Mouse (Mus musculus): ENCODE data around the gene Gm3952. TPM values are rescaled to one million over a fixed set of nuclear protein-coding genes. Genes with fewer than 3 reads are reported as not detected.

The Gm3952 gene
- polyA plus RNA-seq (2016; fragmentation: Nextera tagmentation; extraction: Ambion mirVana) = not detected in 2 replicates

DNA sequence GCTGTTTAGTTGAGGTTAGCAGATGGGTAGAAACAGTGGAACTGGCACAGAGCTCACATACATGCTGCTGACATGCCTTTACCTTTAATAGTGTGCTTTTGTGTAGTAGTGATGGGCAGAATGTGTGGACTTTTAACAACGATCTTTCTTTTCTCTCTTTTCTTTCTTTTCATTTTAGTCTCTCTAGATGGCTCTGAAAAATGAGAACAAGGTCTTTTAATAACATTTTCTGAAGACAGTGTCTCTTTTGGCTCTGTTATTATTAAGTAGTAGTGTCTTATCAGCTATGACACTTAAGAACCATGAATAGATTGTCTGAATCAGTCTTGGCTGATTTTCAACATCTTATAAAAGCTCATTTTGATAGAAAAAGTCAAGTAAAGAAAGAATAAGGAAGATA is at the start of gene Gm3952:
Gene Gm3952, minus strand, starts transcription at position 101 of the 400 bp plus-strand sequence.
- no peak for ATAC-seq (ENCODE audit: low FRiP score, low read depth)
- H3K27me3 ChIP-seq = no peaks in the 10 kb centered on the region
- no peaks in the 10 kb centered on the region for H3K4me1 ChIP-seq
- no peak within 1 kb of the TSS for H3K4me2 ChIP-seq (replicated peaks)
- H3K36me3 ChIP-seq = no peaks in the 10 kb centered on the region
- no peak within 1 kb of the TSS for H3K9ac ChIP-seq (replicated peaks)
- 90% methylated on average over 1 of the region's 1 CpGs for WGBS
- H3K27ac ChIP-seq (replicated peaks) = no peak within 1 kb of the TSS
- H3K4me3 ChIP-seq = no peak within 1 kb of the TSS
- H3K9me3 ChIP-seq = no peaks in the 10 kb centered on the region

DNA sequence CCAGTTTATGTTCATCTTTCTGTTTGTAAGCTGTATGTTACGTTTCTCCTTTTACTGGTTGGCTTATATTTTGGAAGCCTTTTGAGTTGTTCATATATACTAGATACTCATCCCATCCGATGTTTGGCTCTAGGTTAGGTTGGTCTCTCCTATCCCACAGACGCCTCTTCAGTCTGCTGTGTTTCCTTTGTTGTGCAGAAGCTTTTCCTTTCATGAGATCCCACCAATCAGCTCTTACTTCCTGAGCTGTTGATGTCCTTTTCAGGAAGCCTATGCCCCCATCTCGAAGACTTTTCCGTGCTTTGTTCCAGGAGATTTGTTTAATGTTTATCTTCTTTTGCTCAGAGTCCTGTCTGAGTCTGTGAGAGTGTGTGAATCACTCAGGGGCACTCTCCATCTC is 45.3 kb upstream of the Gm3952 start:
- WGBS = 62% methylated on average over 5 of the region's 5 CpGs
- H3K27me3 ChIP-seq = no peaks in the 10 kb centered on the region
- ATAC-seq (ENCODE audit: low FRiP score, low read depth) = no peak
- no peaks in the 10 kb centered on the region for H3K9me3 ChIP-seq
- H3K9ac ChIP-seq (replicated peaks) = no peak overlapping the region
- no peak overlapping the region for H3K27ac ChIP-seq (replicated peaks)
- H3K4me1 ChIP-seq = no peaks in the 10 kb centered on the region
- no peak overlapping the region for H3K4me2 ChIP-seq (replicated peaks)
- no peak overlapping the region for H3K4me3 ChIP-seq
- no peaks in the 10 kb centered on the region for H3K36me3 ChIP-seq

DNA sequence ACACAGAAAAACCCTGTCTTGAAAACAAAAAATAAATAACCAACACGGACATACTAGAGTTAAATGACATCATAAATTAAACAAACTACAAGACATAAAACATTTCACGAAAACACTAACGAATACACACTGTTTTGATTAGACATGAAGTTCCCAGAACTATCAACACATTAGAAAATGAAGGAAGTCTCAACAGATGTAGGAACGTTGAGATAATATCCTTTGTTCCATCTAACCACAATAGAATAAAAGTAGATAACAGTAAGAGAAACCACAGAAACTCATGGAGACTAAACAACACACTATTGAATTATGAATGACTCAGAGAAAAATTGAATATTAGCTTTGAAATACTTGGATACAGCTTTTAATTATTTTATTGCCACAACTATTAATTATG is 14.0 kb upstream of the Gm3952 start:
- no peak for ATAC-seq (ENCODE audit: low FRiP score, low read depth)
- WGBS = 85% methylated on average over 4 of the region's 4 CpGs

DNA sequence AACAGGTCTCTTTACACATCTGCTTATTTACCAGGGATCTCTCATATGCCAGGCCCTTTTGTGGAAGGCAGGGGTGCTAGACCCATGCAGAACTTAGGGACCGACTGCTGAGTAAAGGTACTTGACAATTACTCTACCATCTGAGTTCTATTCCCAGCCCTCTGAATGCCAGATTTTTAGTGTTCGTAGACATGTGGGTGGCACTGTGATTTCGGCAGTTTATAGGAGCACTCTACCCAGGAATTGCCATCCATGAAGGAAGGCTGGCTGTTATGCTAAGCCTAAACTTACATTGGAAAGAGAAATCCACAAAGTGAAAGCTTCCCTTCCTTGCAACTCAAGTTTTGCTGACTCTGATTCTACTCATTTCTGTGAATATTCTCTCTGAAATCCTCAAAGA is 62.8 kb downstream of the Gm3952 start:
- H3K27me3 ChIP-seq = no peaks in the 10 kb centered on the region
- H3K9ac ChIP-seq (replicated peaks) = no peak overlapping the region
- no peak overlapping the region for H3K27ac ChIP-seq (replicated peaks)
- ATAC-seq (ENCODE audit: low FRiP score, low read depth) = no peak
- no peak overlapping the region for H3K4me3 ChIP-seq
- WGBS = 95% methylated on average over 3 of the region's 3 CpGs
- H3K9me3 ChIP-seq = no peaks in the 10 kb centered on the region
- H3K4me2 ChIP-seq (replicated peaks) = no peak overlapping the region
- H3K4me1 ChIP-seq = peaks cover 13% of the 10 kb centered on the region; the same call in 1 of the 2 replicates
- H3K36me3 ChIP-seq = peaks cover 50% of the 10 kb centered on the region

More for the DNA sequence above, 14.0 kb upstream of the Gm3952 start:
- Histone ChIP-seq H3K27me3 (no peaks in the 10 kb centered on the region), H3K9me3 (no peaks in the 10 kb centered on the region), H3K4me2 (replicated peaks) (no peak overlapping the region), H3K9ac (replicated peaks) (no peak overlapping the region), H3K27ac (replicated peaks) (no peak overlapping the region), H3K36me3 (no peaks in the 10 kb centered on the region), H3K4me1 (no peaks in the 10 kb centered on the region), H3K4me3 (no peak overlapping the region)

DNA sequence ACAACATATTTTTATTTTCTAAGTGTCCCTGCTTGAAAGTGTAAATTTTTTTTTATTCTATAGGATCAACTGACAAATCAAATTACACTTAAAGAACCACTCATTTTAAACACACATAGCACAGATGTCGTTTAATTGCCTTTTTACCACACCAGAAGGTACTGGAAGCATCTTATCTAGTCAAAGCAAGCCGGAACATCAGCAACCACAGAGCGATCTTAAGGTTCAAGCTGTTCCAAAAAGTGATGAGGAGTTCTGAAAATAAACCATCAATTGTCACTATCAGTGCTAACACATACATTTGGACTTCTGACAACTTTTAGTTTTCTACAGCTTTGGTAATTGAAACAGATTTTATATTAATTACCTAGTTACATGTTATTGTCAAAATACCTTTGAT is 64.4 kb downstream of the Gm3952 start:
- 97% methylated on average over 3 of the region's 3 CpGs for WGBS
- Histone ChIP-seq H3K36me3 (peaks cover 50% of the 10 kb centered on the region), H3K9me3 (no peaks in the 10 kb centered on the region)

DNA sequence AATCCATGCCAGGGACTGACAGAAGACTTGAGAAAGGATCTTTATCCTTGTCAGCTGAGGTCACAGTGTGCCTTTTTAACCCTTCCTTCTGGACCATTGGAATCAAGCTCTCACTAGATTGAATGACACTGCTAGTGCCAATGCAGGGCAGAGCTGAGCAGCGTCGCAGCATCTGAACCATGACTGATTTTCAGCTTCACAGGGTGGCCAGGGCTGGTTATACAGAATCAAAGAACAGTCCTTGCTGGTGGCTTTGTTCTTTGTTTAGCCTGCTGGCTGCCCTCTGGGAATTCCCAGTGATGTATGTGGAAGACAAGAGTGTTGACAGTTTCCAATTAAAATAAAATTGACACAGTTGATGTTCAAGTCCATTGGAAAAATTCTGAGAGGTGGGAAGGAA is 66.2 kb downstream of the Gm3952 start:
- Histone ChIP-seq H3K4me3 (no peak overlapping the region), H3K36me3 (peaks cover 44% of the 10 kb centered on the region), H3K4me2 (replicated peaks) (no peak overlapping the region), H3K4me1 (peaks cover 13% of the 10 kb centered on the region; the same call in 1 of the 2 replicates), H3K27me3 (no peaks in the 10 kb centered on the region), H3K27ac (replicated peaks) (peak overlapping the region; percentile 70), H3K9ac (replicated peaks) (no peak overlapping the region), H3K9me3 (no peaks in the 10 kb centered on the region)
- 18% methylated on average over 2 of the region's 2 CpGs for WGBS
- ATAC-seq (ENCODE audit: low FRiP score, low read depth) = peak; percentile 91

More for the DNA sequence above, 64.4 kb downstream of the Gm3952 start:
- no peak overlapping the region for H3K4me2 ChIP-seq (replicated peaks)
- H3K4me1 ChIP-seq = peaks cover 13% of the 10 kb centered on the region; the same call in 1 of the 2 replicates
- no peak overlapping the region for H3K4me3 ChIP-seq
- no peak overlapping the region for H3K27ac ChIP-seq (replicated peaks)
- ATAC-seq (ENCODE audit: low FRiP score, low read depth) = no peak
- no peaks in the 10 kb centered on the region for H3K27me3 ChIP-seq
- H3K9ac ChIP-seq (replicated peaks) = no peak overlapping the region

DNA sequence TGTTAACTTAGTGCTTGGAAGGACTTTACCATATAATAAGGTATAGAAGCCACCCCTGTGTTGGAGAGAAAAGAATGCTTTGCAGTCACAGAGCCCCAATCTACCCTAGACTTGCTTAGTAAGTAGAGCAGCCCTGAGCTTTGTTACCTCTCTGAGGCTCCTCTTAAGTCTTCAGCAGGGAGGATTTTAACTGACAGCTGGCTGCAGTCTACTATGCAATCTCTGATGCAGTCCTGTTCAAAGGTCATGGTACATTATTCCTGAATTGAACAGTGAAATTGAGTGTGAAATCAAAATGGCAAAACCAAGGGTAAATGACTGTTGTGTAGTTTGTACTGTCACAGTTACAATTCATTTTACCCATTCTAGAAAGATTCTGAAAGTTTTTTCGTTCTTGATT is 71.3 kb downstream of the Gm3952 start:
- H3K9me3 ChIP-seq = no peaks in the 10 kb centered on the region
- WGBS = 63% methylated on average over 1 of the region's 1 CpGs
- no peaks in the 10 kb centered on the region for H3K27me3 ChIP-seq
- H3K4me3 ChIP-seq = no peak overlapping the region
- peak; percentile 91 for ATAC-seq (ENCODE audit: low FRiP score, low read depth)
- no peak overlapping the region for H3K9ac ChIP-seq (replicated peaks)
- H3K36me3 ChIP-seq = peaks cover 41% of the 10 kb centered on the region
- peaks cover 10% of the 10 kb centered on the region; the same call in 1 of the 2 replicates for H3K4me1 ChIP-seq
- H3K27ac ChIP-seq (replicated peaks) = 0 out of 2 replicates have a peak overlapping the region, but pooled peaks have one; percentile 46
- H3K4me2 ChIP-seq (replicated peaks) = no peak overlapping the region

DNA sequence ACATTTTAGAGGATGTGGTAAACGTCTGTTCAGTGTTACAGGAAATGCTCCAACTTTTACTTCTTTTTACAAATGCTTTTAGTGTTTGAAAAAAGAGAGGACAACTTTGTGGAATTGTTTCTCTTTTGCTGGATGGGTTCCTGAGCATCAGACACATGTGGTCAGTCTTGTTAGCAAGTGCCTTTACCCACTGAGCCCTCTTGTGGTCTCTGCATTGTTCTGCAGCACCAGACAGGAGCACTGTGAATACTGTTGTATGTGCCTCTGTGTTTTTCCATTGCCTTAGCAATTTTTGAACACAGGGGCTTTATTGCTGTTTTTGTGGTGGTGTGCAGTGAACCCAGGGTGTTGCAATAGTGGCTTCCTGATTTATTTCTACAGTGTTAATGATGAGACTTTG is 73.7 kb downstream of the Gm3952 start:
- 76% methylated on average over 1 of the region's 1 CpGs for WGBS
- peaks cover 42% of the 10 kb centered on the region for H3K36me3 ChIP-seq
- H3K4me1 ChIP-seq = no peaks in the 10 kb centered on the region; the same call in 1 of the 2 replicates
- no peaks in the 10 kb centered on the region for H3K27me3 ChIP-seq
- 0 out of 2 replicates have a peak, but pooled peaks have one; percentile 32 for ATAC-seq (ENCODE audit: low FRiP score, low read depth)
- no peak overlapping the region for H3K4me2 ChIP-seq (replicated peaks)
- no peak overlapping the region for H3K27ac ChIP-seq (replicated peaks)
- H3K9me3 ChIP-seq = no peaks in the 10 kb centered on the region
- no peak overlapping the region for H3K4me3 ChIP-seq
- no peak overlapping the region for H3K9ac ChIP-seq (replicated peaks)

DNA sequence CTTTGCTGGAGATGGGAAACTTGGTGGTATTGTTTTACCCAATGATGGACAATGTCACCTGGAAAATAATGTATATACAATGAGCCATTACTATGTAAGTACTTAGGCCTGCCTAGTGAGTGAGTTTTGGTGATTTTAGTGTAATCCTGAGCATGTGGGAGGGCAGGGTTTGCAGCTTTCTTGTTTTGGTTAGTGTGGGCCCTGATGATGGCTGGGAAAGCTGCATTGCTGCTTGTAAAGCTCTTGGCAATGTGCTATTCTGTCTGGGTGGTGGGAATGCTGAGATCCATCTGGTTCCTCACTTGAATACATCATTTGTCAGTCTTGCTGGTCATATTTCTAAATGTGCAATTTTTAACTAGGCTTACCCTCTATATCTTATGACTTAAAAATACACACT is 82.3 kb downstream of the Gm3952 start:
- ATAC-seq (ENCODE audit: low FRiP score, low read depth) = no peak
- H3K9ac ChIP-seq (replicated peaks) = no peak overlapping the region
- H3K36me3 ChIP-seq = peaks cover 65% of the 10 kb centered on the region
- no peaks in the 10 kb centered on the region for H3K27me3 ChIP-seq
- no peak overlapping the region for H3K27ac ChIP-seq (replicated peaks)
- no peak overlapping the region for H3K4me3 ChIP-seq
- H3K9me3 ChIP-seq = no peaks in the 10 kb centered on the region
- no peaks in the 10 kb centered on the region for H3K4me1 ChIP-seq
- no peak overlapping the region for H3K4me2 ChIP-seq (replicated peaks)

DNA sequence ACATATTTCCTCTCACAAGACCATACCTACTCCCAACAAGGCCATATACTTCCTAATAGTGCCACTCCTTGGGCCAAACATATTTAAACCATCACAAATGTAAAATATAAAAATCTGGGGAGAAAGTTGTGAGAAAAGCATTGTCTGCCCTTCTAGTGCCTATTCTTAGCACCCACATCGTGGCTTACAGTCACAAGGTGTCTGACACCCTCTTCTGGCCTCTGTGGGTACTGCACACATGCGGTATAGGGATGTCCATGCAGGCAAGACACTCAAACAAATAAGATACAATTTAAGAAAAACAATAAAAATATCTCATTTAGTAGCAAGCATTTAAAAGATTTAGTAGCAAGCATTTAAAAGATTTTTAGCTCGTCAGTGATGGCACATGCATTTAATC is 89.2 kb downstream of the Gm3952 start:
- H3K4me3 ChIP-seq = no peak overlapping the region
- no peaks in the 10 kb centered on the region for H3K4me1 ChIP-seq
- H3K4me2 ChIP-seq (replicated peaks) = no peak overlapping the region
- no peaks in the 10 kb centered on the region for H3K9me3 ChIP-seq
- 52% methylated on average over 3 of the region's 3 CpGs for WGBS
- H3K27ac ChIP-seq (replicated peaks) = no peak overlapping the region
- ATAC-seq (ENCODE audit: low FRiP score, low read depth) = no peak
- peaks cover 42% of the 10 kb centered on the region for H3K36me3 ChIP-seq
- no peaks in the 10 kb centered on the region for H3K27me3 ChIP-seq
- H3K9ac ChIP-seq (replicated peaks) = no peak overlapping the region

DNA sequence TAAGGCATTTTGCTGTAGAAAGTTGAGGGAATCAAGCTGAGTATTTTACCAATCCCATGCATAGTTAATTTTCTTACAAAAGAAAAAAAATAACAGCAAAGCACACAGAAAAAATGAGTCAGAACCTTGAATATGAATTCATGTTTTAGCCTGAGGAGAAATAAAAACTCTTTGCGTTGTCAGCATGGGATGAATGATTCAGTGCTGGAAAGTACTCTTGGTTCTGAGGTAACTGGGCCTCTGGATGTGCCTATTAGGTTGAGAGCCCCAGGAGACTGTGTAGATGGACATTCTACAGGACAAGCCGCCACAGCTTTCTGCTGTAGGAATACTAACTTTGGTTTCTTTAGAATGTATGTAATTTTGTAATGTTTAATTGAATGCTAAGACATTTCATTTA is 93.7 kb downstream of the Gm3952 start:
- no peaks in the 10 kb centered on the region for H3K9me3 ChIP-seq
- no peak overlapping the region for H3K27ac ChIP-seq (replicated peaks)
- no peak overlapping the region for H3K9ac ChIP-seq (replicated peaks)
- 97% methylated on average over 2 of the region's 2 CpGs for WGBS
- ATAC-seq (ENCODE audit: low FRiP score, low read depth) = no peak
- H3K36me3 ChIP-seq = peaks cover 13% of the 10 kb centered on the region
- no peak overlapping the region for H3K4me3 ChIP-seq
- no peak overlapping the region for H3K4me2 ChIP-seq (replicated peaks)
- no peaks in the 10 kb centered on the region; the same call in 1 of the 2 replicates for H3K4me1 ChIP-seq
- H3K27me3 ChIP-seq = no peaks in the 10 kb centered on the region

DNA sequence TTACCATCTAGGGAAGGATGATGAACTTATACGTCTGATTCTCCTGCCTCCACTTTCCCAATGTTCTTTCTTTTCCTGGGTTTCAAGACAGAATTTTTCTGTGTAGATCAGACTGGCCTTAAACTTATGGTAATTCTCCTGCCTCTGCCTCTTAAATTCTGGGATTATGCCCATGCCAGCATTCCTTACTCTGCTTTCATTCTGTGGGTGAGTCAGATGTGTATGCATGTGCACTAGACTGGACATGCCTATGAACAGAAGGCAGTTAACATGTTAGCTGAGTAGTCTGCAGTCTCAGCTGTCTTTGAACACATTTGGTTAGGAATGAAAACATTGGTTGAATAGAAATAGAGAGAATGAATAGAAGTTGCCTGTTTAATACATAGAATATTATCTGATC is 94.1 kb downstream of the Gm3952 start:
- H3K36me3 ChIP-seq = peaks cover 13% of the 10 kb centered on the region
- 88% methylated on average over 1 of the region's 1 CpGs for WGBS
- no peak for ATAC-seq (ENCODE audit: low FRiP score, low read depth)
- H3K27me3 ChIP-seq = no peaks in the 10 kb centered on the region
- no peaks in the 10 kb centered on the region; the same call in 1 of the 2 replicates for H3K4me1 ChIP-seq
- no peaks in the 10 kb centered on the region for H3K9me3 ChIP-seq
- H3K4me3 ChIP-seq = no peak overlapping the region
- H3K27ac ChIP-seq (replicated peaks) = no peak overlapping the region
- no peak overlapping the region for H3K9ac ChIP-seq (replicated peaks)
- no peak overlapping the region for H3K4me2 ChIP-seq (replicated peaks)

DNA sequence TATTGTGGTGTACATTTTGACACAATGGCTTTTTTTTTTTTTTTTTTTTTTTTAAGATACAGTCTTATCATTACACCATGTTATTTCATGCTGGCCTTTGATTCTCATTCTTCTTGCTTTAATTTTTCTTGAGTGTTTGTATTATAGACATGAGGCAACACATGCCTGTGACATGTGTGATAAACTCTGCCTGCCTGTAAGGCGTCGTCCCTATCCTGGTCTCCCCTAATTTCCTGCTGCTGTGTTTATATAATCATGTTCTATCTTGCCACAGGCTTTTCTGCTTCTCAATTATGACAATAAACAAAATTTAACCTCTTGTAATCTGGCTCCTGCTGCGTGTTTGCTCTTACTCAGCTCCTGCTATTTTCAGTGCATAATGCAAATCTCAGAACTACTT is 100.5 kb downstream of the Gm3952 start:
- H3K36me3 ChIP-seq = no peaks in the 10 kb centered on the region
- no peaks in the 10 kb centered on the region for H3K4me1 ChIP-seq
- no peak overlapping the region for H3K4me2 ChIP-seq (replicated peaks)
- no peak overlapping the region for H3K9ac ChIP-seq (replicated peaks)
- no peak overlapping the region for H3K27ac ChIP-seq (replicated peaks)
- no peaks in the 10 kb centered on the region for H3K27me3 ChIP-seq
- ATAC-seq (ENCODE audit: low FRiP score, low read depth) = no peak
- no peaks in the 10 kb centered on the region for H3K9me3 ChIP-seq
- H3K4me3 ChIP-seq = no peak overlapping the region
- WGBS = 88% methylated on average over 3 of the region's 3 CpGs

All from midbrain, embryonic 12.5 days (tissue).